Mouse (Mus musculus) G1E (cell line): ENCODE data around the gene Tuba3a. TPM values are rescaled to one million over a fixed set of nuclear protein-coding genes. Genes with fewer than 3 reads are reported as not detected.

Source experiments
- ATAC-seq: 2 replicates; pipeline ENCODE4 v1.8.0; 2016; ENCODE audit warnings: mild to moderate bottlenecking; ENCODE audit not compliant: insufficient number of reproducible peaks, poor library complexity, low FRiP score, severe bottlenecking; ENCODE audit errors: extremely low read depth
- DNase-seq: peaks from one replicate; pipeline ENCODE4 v3.0.0; 2012; ENCODE audit warnings: low spot score
- H3K27me3 ChIP-seq: 2 replicates; pipeline ENCODE4 v1.6.1; 2012; ENCODE audit warnings: mild to moderate bottlenecking, low read length, inconsistent platforms; ENCODE audit not compliant: insufficient read depth
- H3K36me3 ChIP-seq: replicated peaks from 2 replicates; pipeline ENCODE3; 2012; ENCODE audit warnings: mild to moderate bottlenecking, inconsistent platforms
- H3K4me1 ChIP-seq: 2 replicates; pipeline ENCODE4 v1.6.1; 2012; ENCODE audit warnings: low read depth, low read length, inconsistent platforms, mixed read lengths; ENCODE audit not compliant: insufficient read depth
- H3K4me3 ChIP-seq: 2 replicates; pipeline ENCODE4 v1.5.1; 2012; ENCODE audit warnings: low read depth, mild to moderate bottlenecking, inconsistent platforms, low read length, moderate library complexity, mixed read lengths
- H3K9me3 ChIP-seq: replicated peaks from 2 replicates; pipeline ENCODE4 v1.6.1; 2012; ENCODE audit warnings: inconsistent platforms
- CTCF ChIP-seq: IDR thresholded peaks from 2 replicates; pipeline ENCODE4 v1.5.1; 2012; ENCODE audit warnings: low read depth, low read length, inconsistent platforms, mixed read lengths
- GATA1 ChIP-seq: IDR thresholded peaks from 2 replicates; pipeline ENCODE4 v1.6.1; 2012; ENCODE audit warnings: borderline replicate concordance, low read length, inconsistent platforms, mixed read lengths
- GATA2 ChIP-seq: IDR thresholded peaks from 2 replicates; pipeline ENCODE4 v1.6.1; 2012; ENCODE audit warnings: low read depth, low read length, inconsistent platforms, borderline replicate concordance
- POLR2AphosphoS5 ChIP-seq: IDR thresholded peaks from 2 replicates; pipeline ENCODE4 v1.6.1; 2012; ENCODE audit warnings: low read depth, low read length, inconsistent platforms; ENCODE audit not compliant: insufficient replicate concordance
- TAL1 ChIP-seq: conservative IDR thresholded peaks from 2 replicates; pipeline ENCODE4 v1.6.1; 2012; ENCODE audit warnings: low read depth, low read length, inconsistent platforms, mixed read lengths
- polyA plus RNA-seq: library from polyadenylated mRNA; stranded (reverse); fragments of >175 nt; gene quantifications from 2 replicates; pipeline ENCODE4 v1.2.3, GENCODE M21; 2012
- total RNA-seq, 2 experiments: library from RNA; stranded (forward) in 1 of 2; stranded (reverse) in 1 of 2; fragments of 200-1000 nt in 1 of 2; fragments of >200 nt in 1 of 2; fragmentation: Nextera tagmentation in 1 of 2; gene quantifications; 2 replicates each; pipeline ENCODE4 v1.2.3; 2014 to 2017

Tuba3a gene
- not detected in 2 replicates for total RNA-seq (2014; fragmentation: Nextera tagmentation)
- not detected in 2 replicates for total RNA-seq (2017)
- polyA plus RNA-seq = not detected in 2 replicates

DNA sequence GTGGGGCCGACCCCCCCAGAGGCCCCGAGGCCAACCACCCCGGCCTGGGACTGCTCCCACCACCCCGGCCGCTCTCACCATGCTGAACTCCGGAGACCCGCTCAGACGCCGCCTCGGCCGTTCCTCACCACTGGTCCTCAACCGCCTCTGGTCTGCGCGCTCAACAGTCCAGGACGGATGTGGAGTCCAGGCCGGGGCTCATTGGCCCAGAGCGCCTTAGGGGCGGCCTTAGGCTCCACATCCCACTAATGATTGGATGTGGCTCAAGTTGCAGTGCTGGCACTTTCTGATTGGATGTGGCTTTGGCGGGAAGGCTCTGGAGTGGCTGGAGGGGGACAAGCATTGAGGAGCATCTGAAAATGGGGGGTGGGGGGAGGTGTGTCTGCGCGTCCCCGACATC lies at the start of gene Tuba3a:
Gene Tuba3a, minus strand, starts transcription at position 153 of the 400 bp plus-strand sequence.
- TF ChIP-seq GATA1 (no peak), POLR2AphosphoS5 (no peak), GATA2 (no peak), TAL1 (no peak), CTCF (no peak)
- DNase-seq (no peak), ATAC-seq (no peak)
- no peaks in the 10 kb centered on the region; the same call in 1 of the 2 replicates for H3K27me3 ChIP-seq
- H3K4me3 ChIP-seq = no peak within 1 kb of the TSS
- H3K9me3 ChIP-seq = no peaks in the 10 kb centered on the region
- H3K36me3 ChIP-seq = no peaks in the 10 kb centered on the region
- H3K4me1 ChIP-seq = no peaks in the 10 kb centered on the region

DNA sequence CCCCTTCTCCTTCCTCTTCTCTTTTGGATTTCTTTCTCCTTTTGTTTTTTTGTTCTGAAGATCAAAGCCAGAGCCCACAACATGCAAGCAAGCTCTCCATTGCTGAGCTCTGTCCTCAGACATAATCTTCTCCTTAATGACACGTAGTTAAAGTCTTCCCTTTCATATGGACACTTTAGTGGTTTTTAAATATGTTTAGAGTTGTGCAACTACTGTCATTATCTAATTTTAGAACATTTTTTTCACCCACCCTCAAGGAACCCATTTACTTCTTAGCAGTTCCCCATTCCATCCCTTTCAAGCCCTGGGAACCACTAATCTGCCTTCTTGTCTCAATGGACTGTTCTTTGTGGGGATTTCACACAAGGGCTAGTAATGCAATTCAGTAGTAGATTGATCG lies 48.5 kb upstream of the Tuba3a start:
- H3K9me3 ChIP-seq = peaks cover 35% of the 10 kb centered on the region
- no peaks in the 10 kb centered on the region for H3K27me3 ChIP-seq
- no peaks in the 10 kb centered on the region for H3K4me1 ChIP-seq
- TF ChIP-seq GATA1 = no peak
- no peak for TF ChIP-seq GATA2
- TF ChIP-seq TAL1 = no peak
- TF ChIP-seq CTCF = no peak
- no peak for TF ChIP-seq POLR2AphosphoS5
- H3K4me3 ChIP-seq = no peak overlapping the region
- no peak for DNase-seq
- H3K36me3 ChIP-seq = no peaks in the 10 kb centered on the region
- no peak for ATAC-seq

DNA sequence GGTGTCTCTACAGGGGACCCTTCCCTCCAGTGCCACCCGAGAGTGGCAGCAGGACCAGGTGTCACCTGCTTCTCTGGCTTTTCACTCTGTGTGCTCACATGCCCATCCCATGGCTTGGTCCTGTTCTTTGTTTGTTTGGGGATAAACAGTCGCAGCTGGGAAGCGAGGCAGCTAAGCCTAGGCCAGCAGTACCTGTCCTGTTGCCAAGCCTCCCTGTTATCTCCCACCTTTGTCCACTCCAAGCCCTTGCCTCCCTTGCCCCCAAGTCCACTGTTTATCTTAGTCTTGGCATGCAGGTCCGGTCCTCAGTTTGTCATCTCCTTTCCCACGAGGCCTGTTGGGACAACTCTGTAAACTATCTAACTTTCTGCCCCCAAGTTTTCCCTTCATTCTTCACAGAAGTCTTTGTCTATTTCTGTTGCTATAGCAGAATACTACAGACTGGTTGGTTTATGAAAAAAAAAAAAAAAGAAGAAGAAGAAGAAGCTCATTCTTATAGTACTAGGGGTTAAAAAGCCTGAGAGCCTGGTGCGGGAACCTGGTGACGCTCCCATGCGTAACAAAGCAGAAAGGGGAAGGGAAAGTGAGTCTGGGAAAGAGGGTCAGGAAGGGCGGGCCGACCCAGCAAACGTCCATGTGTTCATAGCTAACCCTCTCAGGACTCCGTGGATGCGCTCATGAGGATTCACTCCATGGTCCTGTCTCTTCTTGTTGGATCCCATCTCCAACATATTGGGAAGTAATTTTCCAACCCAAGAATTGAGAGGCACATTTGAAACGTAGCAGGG lies 47.5 kb upstream of the Tuba3a start:
- no peak overlapping the region for H3K4me3 ChIP-seq
- TF ChIP-seq POLR2AphosphoS5 (no peak), GATA2 (no peak), CTCF (no peak), GATA1 (no peak), TAL1 (no peak)
- no peaks in the 10 kb centered on the region for H3K36me3 ChIP-seq
- H3K4me1 ChIP-seq = no peaks in the 10 kb centered on the region
- no peak for ATAC-seq
- peaks cover 29% of the 10 kb centered on the region for H3K9me3 ChIP-seq
- DNase-seq = no peak
- H3K27me3 ChIP-seq = no peaks in the 10 kb centered on the region

DNA sequence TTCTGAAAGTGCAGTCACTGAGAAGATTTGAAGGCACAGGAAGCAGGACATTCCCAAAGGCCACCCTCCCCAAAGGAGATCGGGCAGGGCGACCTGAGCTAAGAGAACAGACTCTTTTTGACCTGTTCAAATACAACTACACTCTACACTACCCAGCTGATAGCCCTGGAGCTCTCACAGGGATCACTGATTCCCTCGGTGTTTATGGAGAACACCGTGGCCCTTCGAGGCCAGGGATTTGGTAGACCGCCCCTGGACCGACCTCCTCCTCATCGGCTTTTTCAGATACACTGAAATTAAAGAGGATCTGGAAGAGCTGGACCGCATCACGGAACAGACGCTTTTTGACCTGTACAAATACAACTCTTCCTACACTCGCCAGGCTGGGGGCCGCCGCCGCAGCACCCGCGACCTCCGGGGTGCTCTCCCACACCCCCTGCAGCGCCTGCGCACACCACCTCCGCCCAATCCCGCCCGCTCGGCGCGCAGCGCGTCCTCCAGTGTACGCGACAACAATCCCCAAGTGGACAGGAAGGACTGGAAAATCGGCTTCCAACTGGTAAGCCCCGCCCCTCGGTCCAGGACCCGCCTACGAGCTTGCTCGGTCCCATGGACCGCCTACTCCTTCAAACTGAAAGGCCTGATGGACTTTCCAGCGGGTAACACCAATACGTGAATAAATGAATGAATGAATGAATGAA lies 44.9 kb upstream of the Tuba3a start:
- Histone ChIP-seq H3K4me1 (no peaks in the 10 kb centered on the region), H3K9me3 (peaks cover 19% of the 10 kb centered on the region), H3K36me3 (no peaks in the 10 kb centered on the region), H3K4me3 (no peak overlapping the region), H3K27me3 (no peaks in the 10 kb centered on the region)
- DNase-seq (no peak), ATAC-seq (no peak)
- TF ChIP-seq POLR2AphosphoS5 (no peak), GATA1 (no peak), GATA2 (no peak)

DNA sequence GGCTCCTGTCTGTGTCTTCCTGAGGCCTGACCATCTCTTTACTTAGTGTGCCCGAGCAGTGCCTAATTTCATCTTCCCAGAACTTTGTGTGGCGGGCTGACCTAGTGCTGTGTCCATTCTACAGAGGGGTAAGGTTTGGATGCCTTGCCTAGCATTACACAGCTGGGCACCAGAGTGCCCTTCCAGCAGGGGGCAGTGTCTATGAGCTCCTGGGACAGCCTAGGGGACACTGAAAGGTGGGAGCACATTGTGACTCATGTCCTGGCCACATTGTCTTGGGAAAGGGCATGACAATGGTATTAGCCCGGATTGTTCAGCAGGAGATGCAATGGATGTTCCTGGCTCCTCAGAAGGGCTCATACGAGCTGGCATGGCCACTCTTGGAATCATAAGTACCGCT lies 42.4 kb upstream of the Tuba3a start:
- Histone ChIP-seq H3K9me3 (peaks cover 28% of the 10 kb centered on the region), H3K27me3 (no peaks in the 10 kb centered on the region), H3K36me3 (no peaks in the 10 kb centered on the region), H3K4me3 (no peak overlapping the region), H3K4me1 (no peaks in the 10 kb centered on the region)
- ATAC-seq (no peak), DNase-seq (no peak)
- TF ChIP-seq TAL1 (no peak), POLR2AphosphoS5 (no peak), GATA2 (no peak), CTCF (no peak), GATA1 (no peak)

DNA sequence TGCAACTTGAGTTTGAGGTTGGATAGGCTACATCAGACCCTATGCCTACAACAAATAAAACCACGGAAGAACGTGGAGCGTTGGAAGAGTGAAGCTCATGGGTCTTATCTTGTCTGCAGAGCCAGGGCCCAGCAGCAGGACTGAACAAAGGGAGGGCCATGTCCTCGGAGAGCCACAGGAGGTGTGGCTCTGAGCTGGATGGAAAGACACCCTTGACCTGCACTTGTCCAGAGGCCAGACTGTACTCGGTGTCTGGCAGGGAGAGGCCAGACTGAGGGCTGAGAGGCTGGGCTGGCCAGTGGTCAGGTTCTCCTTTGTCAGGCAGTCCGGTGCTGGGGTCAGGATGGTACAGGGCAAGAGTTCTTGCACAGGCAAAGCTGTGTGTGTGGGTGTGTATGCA lies 39.5 kb upstream of the Tuba3a start:
- TF ChIP-seq CTCF (no peak), TAL1 (no peak), POLR2AphosphoS5 (no peak), GATA2 (no peak), GATA1 (no peak)
- no peak for DNase-seq
- Histone ChIP-seq H3K36me3 (no peaks in the 10 kb centered on the region), H3K27me3 (no peaks in the 10 kb centered on the region; the same call in 1 of the 2 replicates), H3K4me3 (no peak overlapping the region), H3K9me3 (peaks cover 27% of the 10 kb centered on the region), H3K4me1 (no peaks in the 10 kb centered on the region)
- ATAC-seq = no peak
